Mouse (Mus musculus) cerebellum, postnatal 36 days (tissue): Measurements from ENCODE around the gene Rarres2.

ENCODE experiments used
- DNase-seq, 2 experiments: peaks; one replicate each; pipeline ENCODE4 v3.0.0; 2021 to 2022; ENCODE audit warnings: mixed read lengths in 2 of 2

Gene Rarres2

DNA sequence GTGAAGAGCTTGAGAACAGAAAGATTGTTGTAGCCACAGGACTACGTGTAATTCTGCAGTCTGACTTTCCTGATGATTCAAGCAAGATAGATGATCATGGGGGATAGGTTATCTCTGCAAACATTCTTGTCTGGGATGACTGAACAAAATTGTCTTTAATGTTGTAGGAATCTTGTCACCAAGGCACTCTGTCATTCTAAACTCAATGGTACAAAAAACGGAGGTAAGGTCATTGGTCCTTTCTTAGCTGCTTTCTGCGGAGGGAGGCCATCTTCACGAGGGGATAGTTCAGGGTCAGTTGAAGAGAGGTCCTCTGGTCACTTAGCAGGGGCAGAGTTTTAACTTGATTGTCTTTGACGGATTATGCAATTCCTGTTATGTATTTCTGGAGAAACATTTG lies 6.1 kb upstream of the Rarres2 start:
- DNase-seq, result no peak

GRCm38 (mm10) chr6:48573981-48574380 lies 1.4 kb upstream of the Rarres2 start:
- no peak for DNase-seq

- no peak for DNase-seq
Observed at GRCm38 (mm10) chr6:48573280-48573679, 691 bp upstream of the Rarres2 start.

DNA sequence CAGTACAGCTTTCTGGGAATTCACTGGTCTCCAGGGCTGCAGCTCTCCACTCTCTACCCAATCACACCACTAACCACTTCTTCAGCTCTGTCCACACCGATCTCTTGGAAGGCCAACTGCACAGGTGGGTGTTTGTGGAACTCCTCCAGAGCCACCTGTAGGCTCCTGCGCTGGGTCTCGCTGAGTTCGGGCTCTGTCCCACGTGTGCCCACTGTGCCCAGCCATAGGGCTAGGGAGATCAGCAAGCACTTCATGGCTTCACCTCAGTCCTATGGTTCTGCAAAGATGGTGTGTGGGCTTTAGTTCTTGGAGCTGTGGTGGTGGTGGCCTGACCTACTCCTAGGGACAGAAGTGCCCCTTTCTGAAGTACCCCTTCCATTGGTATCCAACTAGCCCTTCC lies 575 bp downstream of the Rarres2 start:
- DNase-seq, result no peak

DNA sequence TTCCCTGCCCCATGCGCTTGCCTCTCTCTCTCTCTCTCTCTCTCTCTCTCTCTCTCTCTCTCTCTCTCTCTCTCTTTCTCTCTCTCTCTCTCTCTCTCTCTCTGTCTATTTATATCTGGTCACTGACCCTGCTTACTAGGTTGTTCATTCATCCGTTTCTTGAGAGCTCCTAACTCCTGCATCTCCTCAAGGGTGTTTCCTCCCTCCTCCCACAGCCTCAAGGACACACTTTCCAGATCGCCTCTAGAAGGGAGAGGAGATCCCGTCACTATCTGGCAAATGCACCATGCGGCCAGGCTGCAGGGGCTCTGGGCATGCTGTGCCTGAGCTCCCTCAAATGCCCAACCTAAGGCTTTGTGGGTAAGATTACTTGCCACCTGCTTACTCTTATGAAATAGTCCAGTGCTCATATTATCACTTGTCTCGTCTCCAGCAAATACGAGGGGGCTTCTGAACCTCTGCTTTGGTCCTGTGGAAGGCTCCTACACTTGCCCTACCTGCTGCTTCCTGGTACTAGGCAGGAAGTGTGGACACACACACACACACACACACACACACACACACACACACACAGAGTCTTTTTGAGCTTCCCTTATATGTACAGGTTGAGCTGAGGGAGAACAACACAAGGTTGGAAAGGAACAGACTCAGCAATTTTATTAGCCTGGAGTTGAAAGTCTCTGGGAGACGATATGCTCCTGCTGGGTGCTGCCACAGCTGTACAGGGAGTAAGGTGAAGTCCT lies 3.4 kb downstream of the Rarres2 start:
- DNase-seq, result no peak

- DNase-seq, result peak; percentile 56 to 59
Observed at GRCm38 (mm10) chr6:48568036-48568984, 4.3 kb downstream of the Rarres2 start.

DNA sequence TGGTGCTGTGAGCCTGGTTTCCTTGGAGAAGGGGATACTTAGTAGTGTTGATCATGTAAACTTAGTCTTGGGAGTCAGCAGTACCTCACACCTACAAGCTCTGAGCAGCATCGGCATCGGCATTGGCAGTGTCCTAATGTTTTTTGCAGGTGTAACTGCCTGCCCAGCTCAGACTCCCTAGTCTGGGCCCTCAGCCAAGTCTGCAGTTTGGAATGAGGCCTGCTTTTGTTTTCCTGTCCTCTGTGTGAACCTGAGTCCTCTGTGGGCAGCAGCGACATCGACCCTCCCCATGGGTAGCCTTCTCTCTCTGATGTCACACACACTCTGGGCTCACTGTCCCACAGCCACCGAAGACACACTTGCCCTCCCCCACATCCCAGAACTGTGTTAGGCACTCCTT lies 6.3 kb downstream of the Rarres2 start:
- peak; percentile 54 to 66 for DNase-seq

DNA sequence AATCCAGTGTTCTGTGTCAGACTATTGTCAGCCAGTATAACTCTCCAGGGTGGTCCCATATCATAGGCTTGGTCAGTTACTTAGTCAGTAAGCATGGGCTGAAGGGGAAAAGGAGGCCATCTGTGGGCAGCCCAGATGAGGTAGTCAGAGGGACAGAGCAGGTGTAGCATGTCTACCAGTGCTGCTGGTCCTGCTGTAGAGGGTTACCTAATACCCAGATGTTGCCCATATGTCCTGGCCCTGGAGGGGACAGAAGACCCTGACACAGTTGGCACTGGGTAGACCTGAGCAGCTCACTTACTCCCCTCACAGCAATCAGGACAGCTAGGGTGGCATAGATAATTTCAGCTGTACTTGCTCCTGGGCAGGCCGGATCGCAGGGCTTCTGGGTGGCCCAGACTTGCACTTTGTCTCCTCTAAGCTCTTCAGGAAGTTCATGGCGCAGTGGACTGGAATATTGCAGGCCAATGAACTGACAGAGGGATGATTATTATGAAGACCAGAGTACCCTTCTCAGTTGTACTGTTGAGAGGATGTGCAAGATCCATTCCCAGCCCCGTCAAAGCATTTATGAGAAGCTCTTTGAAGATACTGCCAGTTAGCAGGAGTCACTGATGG lies 6.8 kb downstream of the Rarres2 start:
- no peak for DNase-seq

DNA sequence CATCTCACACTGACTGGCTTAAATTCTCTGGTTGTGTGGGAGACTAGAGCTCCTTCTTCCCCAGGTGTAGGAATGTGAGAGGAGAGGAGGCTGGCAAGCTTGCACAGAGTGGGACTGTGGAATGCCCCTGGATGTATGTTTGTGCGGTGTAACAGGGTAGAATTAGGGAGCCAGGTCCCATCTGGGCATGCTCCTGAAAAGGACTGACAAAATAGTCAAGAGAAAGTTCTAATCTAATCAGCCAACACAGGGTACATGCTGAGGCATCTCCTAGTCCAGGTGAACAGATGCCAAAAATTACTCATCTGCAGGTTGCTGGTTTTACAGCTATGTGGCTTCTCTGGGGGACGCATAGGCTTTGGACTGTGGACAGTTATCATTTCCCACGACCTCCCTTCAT lies 16.6 kb downstream of the Rarres2 start:
- DNase-seq, result no peak

GRCm38 (mm10) chr6:48555104-48555890 lies 17.3 kb downstream of the Rarres2 start:
- peak; percentile 48 to 68 for DNase-seq

- peak; percentile 98 to 99 for DNase-seq
Observed at GRCm38 (mm10) chr6:48554280-48555103, 18.1 kb downstream of the Rarres2 start, which contains the start of gene Lrrc61. TSS of gene Lrrc61 (plus strand) at chr6:48554796.

GRCm38 (mm10) chr6:48553819-48554218 lies 18.8 kb downstream of the Rarres2 start:
- peak in 1 of 2 experiments; percentile 37 for DNase-seq

DNA sequence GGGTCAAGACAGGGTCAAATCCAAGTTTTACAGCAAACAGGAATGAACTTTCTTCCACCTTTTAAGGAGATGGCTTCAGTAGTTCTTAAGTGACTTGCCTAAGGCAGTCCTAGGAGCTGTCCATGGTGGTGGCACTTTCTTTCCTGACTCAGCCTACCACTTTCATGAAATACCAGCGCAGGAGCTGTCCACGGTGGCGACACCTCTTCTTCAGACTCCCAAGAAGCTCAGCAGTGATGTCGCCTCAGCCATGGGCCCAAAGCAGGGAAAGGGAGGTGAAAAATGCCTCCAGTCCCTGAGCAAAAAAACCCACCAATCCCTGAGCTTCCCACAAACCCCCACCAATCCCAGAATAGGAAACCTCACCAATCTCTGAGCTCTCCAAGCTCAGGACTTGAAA lies 19.7 kb downstream of the Rarres2 start:
- DNase-seq, result no peak

- no peak for DNase-seq
Observed at GRCm38 (mm10) chr6:48548314-48548713, 24.3 kb downstream of the Rarres2 start.

DNA sequence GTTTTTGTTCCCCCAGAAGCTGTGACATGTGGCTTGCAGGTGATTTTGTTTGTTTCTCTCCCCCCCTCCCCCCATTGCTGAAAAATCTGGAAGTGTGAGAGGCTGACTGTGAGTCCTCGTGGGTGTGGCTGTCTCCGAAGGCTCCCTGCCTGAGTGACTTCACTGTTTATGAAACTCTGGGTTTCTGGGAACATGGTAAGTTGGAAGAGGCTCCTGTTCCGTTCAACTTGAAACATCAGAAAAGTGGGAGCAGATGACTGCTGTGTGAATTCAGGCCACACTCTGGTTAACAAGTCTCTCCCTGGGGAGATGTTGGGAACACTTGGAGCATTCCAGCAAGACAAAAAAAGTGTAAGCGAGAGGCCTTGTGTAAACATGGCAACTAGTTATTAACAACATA lies 25.7 kb downstream of the Rarres2 start:
- DNase-seq, result no peak

GRCm38 (mm10) chr6:48546271-48546670 lies 26.3 kb downstream of the Rarres2 start:
- peak in 1 of 2 experiments; percentile 49 for DNase-seq

DNA sequence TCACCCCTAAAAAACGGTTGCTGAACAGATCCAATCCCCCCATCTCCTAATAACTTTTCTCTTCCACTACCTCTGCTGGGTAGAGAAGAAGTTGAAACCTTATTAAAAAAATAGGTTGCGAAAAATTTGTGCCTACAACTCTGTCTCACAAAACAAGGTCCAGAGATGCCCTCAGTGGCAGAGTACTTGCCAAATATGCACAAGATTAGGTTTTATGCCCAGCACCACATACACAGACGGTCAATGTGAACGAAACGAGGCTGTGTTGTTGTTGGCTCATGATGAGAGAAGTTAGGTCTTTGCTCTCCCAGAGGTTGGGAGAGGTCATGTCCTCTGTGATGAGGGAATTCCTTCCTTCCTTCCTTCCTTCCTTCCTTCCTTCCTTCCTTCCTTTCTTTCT lies 27.3 kb downstream of the Rarres2 start:
- no peak for DNase-seq

DNA sequence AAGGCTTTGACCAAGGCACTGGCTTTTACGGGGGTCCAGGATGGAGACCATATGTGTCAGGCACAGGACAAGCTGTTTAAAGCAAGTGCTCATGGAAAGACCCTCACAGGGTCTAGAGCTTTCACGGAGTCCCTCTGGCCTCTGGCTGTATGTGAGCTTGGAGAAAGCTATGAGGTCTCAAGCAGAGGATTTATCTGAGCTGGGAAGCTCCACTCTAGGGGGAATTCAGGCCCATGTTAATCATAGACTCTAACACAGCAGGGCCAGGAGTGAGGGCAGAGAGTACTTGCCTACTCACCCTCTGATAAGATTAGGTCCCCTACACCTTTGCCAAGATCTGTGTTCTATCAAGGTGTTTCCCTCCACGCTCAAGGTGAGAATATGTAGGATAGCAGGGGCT lies 30.0 kb downstream of the Rarres2 start:
- no peak for DNase-seq

DNA sequence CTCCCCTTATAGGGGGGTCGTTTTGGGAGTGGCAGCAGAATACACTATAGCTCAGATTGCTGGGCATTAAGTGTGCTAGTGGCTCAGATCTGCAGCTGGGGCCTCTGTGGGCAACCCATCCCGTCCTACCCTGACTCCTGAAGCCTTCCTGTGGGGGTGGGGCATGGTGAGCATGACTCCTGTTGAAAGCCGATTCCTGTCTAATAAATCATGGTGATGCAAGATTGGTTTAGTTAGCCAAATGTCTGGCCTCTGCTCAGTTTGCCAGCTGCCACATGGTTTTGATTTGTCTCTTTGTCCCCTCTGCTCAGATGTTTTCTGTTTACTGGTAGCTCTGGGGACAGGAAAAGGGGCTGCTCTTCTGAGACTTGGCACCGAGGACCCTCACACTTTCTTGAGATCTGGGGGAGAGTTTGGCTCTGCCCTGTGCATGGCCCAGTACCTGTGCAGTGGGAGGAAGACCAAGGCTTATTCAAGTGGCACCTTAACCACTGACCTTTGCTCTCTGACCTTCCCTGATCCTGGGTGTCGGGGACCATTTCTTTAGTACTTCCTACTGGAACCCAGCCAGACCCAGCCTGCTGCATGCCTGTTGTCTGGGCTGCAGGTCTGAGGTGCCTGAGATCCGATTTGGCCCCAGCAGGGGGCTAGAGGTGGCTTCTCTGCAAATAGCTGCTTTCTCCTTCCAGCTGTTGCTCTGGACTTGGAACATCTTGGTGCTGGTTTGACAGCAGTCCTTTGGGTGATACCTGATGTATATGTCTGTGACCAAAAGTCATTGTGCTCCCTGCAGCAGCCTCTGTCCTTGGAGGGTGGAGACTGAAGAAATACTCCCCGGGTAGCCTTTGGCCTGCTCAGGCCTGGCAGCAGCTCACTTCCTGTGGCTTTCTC lies 30.8 kb downstream of the Rarres2 start:
- DNase-seq, result no peak

- no peak for DNase-seq
Observed at GRCm38 (mm10) chr6:48540721-48541120, 31.9 kb downstream of the Rarres2 start.

DNA sequence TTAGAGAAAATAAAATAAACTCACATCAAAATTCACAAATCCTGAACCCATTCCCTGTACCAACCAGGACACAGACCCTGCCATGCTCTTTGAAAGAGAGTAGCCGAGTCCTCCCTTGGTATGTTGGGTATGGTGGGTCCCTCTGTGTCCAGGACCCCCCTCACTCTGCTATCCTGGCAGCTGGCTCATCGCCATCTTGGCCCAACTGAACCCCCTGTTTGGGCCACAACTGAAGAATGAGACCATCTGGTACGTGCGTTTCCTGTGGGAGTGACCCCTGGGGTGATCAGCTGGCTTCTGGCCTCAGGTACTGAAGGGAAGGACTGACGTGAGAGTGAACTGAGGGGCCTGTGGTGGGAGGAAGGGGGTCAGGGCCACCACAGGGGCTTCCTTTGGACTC lies 32.7 kb downstream of the Rarres2 start:
- no peak for DNase-seq
